Mouse (Mus musculus) ZHBTc4 (cell line): ENCODE data around the gene Fam184a.
A peak's percentile ranks its signal among the peaks of the same experiment; 100 is the strongest.
"Not testable (repeated sequence)": the region's sequence is repeated elsewhere in the genome, so short reads cannot be mapped to it uniquely, and the experiment has no call there.

ENCODE experiments used
- DNase-seq: peaks from one replicate; pipeline ENCODE4 v3.0.0-alpha.2; 2011; ENCODE audit warnings: low read depth, low spot score

Gene Fam184a

DNA sequence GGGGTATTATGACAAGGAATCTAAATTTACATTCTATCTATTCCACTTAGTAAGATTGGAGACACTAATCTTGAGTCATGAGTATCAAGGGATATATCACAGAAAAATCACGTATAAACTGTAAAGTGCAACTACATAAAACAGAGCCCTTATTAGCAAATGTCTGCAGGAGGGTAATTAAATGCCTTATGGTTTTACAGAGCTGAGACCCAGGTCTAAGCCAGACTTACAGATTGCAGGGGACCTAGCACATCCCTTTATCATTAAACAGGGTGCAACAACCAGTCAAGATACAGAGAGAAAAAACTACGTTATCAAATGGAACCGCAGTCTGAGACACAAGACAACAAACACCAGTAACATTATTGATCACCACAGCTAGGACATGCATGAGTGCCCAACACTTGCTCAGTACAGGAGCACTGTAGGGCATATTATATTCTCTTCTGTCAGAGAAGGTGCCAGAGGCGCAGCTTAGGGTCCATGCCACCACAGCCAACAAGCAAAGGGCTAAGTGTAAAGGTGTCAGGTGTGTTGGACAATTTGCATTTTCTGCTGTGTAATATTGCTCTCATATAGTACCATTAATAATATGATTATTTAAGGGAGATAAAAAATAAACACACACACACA lies 61.9 kb downstream of the Fam184a start:
- DNase-seq, result no peak

DNA sequence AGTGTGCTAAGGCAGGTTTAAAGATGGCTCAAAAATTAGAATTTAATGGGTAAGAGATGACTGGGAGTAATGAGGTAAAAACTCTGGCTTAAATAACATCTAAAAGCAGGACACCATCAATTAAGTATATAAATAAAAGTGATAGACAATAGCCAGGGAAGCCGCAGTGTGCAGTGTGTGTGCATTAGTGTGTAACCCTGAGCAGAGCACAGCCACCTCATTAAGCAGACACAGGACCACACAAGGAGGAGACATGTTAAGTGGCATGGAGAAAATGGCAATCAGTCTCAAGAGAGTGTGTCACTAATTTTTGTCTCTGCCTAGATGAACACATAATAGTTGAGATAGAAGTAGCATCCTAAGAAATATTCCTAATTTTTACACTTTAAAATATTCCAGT lies 62.4 kb downstream of the Fam184a start:
- DNase-seq, result no peak

DNA sequence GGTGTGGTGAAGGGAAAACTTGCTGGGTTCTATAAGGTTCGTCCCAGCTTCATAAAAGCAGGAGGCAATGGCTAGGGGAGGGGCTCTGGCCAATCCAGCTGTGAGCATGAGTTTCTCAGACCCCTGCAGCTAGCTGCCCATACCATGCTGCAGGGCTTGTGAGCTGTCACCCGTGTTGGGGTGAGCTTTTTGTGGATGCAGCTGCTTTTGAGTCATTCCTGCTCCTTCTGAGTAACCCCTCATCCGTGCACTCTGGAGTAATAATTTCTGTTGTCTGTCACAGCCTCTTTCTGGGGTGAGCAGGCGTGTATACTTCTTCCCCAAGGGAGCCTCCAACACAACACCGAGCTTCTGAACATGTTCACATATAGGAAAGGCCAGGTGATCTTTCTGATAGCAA lies 63.0 kb downstream of the Fam184a start:
- no peak for DNase-seq

DNA sequence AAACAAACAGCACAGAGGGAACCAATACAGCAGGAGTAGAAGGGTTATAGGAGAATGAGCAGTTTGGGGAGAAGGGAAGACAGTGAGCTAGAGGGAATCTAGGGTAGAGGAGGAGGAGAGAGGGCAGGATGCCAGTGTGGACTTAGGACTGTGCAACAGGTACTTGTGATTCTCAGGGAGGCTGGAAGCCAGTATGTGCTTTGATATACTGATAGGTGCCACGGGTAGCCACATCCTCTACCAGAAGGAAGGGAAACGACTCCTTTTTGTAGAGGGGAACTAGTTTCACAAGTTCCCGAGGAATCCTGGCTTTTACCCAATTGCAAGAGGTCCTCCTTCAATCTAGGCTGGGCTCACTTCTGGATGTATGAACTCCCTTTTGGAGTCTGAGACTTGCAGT lies 65.1 kb downstream of the Fam184a start:
- no peak for DNase-seq

- no peak for DNase-seq
These were observed 67.7 kb downstream of the Fam184a start for GRCm38 (mm10) chr10:53683226-53683625.

DNA sequence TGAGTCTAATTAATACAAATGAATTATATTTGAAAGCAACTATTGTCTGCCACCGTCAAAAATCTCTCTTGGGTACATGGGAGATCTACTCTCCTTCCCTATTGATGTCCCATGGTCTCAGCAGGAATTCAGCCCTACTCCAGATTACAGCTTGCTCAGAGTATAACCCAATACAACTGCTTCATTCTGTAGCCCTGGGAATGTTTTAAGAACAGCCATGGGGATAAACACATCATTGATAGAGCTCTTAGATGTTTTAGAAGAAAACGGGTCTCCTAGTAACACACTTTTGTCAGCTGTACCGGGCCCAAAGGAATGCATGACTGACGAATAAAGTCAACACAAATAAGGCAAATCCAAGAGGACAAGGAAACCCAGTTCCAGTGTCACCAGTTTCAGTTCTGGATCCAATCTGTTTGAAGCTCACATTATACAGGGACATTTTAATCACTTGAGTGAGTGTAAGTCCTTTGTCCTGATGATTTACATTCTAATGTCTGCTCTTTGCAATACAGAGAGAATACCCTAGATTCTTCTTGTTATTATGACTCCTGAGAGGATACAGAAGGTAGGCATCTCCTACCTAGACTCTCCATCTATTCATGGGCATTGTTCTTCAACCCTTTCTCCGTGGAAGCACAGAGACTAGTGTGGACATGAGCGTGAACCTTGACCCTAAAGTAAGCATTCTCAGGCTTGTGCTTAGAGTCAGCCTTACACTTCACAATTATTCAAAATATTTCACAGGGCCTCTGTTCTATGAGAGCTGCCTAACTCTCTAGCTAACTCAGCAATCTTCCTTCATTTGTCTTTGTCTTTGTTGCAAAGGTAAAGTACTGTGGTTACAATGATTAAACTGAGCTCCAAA lies 71.0 kb downstream of the Fam184a start:
- no peak for DNase-seq

- DNase-seq, result no peak
These were observed 89.1 kb downstream of the Fam184a start for GRCm38 (mm10) chr10:53661788-53662187.

DNA sequence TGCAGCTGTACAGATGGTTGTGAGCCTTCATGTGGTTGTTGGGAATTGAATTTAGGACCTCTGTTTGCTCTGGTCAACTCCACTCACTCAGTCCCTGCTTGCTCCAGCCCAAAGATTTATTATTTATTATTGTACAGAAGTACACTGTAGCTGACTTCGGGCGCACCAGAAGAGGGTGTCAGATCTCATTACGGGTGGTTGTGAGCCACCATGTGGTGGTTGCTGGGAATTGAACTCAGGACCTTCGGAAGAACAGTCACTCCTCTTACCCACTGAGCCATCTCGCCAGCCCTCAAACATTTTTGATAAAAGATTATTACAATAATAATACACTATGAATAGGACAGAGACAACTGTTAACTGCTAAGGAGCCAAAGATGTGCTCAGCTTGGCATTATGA lies 96.7 kb downstream of the Fam184a start:
- DNase-seq, result not testable (repeated sequence)

- DNase-seq, result no peak
These were observed 100.2 kb downstream of the Fam184a start for GRCm38 (mm10) chr10:53650683-53651082.

GRCm38 (mm10) chr10:53641507-53641906 lies 109.4 kb downstream of the Fam184a start:
- DNase-seq, result peak; percentile 38

- DNase-seq, result no peak
These were observed 115.5 kb downstream of the Fam184a start for GRCm38 (mm10) chr10:53635246-53635971.

GRCm38 (mm10) chr10:53634160-53634559 lies 116.8 kb downstream of the Fam184a start:
- no peak for DNase-seq

GRCm38 (mm10) chr10:53630339-53630738 lies 120.6 kb downstream of the Fam184a start, which contains the start of gene Mcm9:
TSS of gene Mcm9 (minus strand) at chr10:53630439.
- DNase-seq, result not testable (repeated sequence)

DNA sequence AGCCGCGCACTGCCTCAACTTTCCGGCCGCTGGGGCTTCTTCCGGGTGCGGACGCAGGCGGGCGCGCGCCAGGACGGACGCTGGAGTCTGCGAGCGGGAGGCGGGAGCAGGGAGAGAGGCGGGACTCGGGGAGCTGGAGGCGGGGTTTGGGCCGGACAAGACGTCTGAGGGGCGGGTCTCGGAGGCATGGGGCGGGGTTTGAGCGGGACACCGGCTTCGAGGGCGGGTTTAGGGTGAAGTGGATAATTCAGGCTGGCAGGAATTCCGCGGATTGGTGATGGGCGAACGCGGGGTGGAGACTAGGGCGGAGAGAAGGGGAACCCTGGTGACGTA lies 121.0 kb downstream of the Fam184a start:
- DNase-seq, result peak; percentile 97

DNA sequence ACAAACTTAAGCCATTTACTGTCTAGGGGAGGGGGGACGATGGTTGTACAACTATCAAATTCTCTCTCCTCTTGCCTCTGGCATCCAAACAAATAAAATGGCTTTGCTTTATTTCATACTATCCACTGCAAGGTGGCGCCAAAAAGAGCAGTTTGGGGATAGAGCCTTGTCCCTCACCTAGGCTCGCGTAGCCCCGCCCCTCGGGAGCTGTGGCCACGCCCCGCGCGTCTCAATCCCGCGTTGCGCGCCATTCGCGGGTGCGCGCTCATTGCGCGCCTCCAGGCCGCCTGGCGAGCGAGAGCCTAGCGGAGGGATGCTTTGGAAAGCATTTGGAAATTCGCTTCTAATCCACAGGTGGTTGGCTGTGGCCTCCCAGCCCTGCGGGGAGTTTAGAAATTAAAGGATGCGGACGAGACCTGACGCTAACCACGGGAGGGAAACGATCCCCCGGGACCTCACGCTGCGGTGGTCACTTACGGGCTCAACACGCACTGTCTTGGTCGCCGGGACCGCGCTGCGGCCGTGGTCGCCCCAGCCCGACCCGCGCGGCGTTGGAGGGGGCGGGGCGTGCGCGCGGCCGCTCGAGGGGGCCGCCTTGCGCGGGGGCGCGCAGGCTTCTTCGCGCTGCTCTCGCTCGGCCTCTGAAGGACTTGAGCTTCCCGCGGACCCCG lies 121.5 kb downstream of the Fam184a start:
- peak; percentile 97 for DNase-seq

- no peak for DNase-seq
These were observed 134.9 kb downstream of the Fam184a start for GRCm38 (mm10) chr10:53615850-53616616.

DNA sequence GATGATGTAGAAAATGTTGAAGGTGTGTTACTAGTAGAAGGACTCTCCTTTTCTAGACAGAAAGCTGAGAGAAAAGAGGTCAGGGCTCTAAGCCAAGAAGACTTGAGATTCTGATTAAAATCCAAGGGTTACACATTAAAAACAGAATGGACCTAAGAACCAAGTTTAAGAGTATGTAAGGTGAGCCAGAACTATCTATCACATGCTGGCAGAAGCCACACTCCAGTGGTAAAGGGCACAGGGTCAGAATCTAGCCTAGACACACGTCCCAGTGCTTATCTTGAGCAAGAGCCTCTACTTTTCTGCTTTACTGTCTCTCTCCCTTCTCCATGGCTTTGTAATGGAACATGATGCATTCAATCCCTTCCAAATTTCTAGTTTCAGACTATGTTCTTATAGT lies 137.0 kb downstream of the Fam184a start:
- DNase-seq, result no peak

GRCm38 (mm10) chr10:53612172-53612571 lies 138.8 kb downstream of the Fam184a start:
- DNase-seq, result no peak

GRCm38 (mm10) chr10:53608274-53608673 lies 142.6 kb downstream of the Fam184a start:
- DNase-seq, result no peak

GRCm38 (mm10) chr10:53605328-53605727 lies 145.6 kb downstream of the Fam184a start:
- DNase-seq, result no peak

- DNase-seq, result peak; percentile 76
These were observed 152.1 kb downstream of the Fam184a start for GRCm38 (mm10) chr10:53598821-53599220.
